Mouse (Mus musculus): ENCODE data around the gene Rab40c. TPM values are rescaled to one million over a fixed set of nuclear protein-coding genes. Genes with fewer than 3 reads are reported as not detected.

Rab40c gene
- total RNA-seq, 1 experiment from 2014 or later: 3.8 TPM

DNA sequence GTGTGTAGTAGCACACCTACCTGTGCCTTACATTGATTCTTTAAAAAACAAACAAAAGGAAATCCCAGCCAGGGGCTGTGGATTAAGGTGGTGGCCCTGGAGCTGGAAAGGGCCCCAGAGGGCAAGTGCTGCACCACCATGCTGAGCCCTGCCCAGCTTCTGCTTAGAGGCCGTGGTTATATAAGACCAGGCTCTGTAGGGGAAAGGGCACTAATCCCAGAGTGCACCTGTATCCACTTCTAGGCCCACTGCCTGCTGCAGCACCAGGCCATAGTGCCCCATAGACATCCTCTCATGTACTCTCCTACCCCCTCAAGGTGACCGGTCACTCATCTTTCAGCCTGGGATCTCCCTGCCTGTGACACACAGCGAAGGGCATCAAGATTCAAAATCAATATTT lies 53.4 kb downstream of the Rab40c start:
- no peak for ATAC-seq (replicated peaks; ENCODE audit: insufficient number of reproducible peaks, low FRiP score, low TSS enrichment, poor library complexity, severe bottlenecking)

DNA sequence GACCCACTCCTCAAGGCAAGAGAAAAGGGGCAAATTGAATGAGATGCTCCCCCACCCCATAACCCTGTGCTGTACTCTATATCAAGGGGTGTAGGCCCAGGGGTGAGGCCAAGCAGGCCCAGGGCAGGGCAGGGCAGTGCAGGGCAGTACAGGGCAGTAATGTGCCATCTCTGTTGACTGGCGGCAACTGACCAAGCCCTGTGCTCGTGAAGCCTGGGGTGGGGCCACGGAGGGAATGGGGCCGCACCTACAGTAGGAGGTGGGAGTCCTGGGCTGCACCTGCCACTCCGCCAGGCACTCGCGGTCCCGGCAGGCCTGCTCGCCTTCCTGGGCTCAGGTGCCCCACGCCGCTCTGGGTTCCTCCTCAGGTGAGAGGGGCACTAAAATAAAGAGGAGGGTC lies 54.2 kb downstream of the Rab40c start:
- ATAC-seq (replicated peaks; ENCODE audit: insufficient number of reproducible peaks, low FRiP score, low TSS enrichment, poor library complexity, severe bottlenecking): no peak

DNA sequence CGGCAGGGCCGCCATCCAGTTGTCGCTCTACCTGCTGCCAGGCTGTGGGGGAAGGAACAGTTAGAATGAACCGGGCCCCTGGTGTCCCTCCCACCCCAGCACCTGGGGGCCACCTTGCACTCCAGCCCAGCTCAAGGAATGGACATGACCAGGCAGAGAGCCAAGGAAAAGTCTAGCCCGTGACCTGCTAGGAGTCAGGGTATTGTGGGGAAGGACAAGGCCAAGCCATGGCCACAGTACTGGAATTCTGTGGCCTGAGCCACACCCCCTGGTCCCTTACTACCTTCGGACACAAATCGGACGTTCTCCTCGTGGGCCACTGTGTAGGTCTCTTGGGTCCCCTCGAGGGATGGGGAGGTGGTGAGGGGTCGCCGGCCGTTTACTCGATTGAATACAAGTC lies 55.2 kb downstream of the Rab40c start:
- ATAC-seq (replicated peaks; ENCODE audit: insufficient number of reproducible peaks, low FRiP score, low TSS enrichment, poor library complexity, severe bottlenecking): no peak

DNA sequence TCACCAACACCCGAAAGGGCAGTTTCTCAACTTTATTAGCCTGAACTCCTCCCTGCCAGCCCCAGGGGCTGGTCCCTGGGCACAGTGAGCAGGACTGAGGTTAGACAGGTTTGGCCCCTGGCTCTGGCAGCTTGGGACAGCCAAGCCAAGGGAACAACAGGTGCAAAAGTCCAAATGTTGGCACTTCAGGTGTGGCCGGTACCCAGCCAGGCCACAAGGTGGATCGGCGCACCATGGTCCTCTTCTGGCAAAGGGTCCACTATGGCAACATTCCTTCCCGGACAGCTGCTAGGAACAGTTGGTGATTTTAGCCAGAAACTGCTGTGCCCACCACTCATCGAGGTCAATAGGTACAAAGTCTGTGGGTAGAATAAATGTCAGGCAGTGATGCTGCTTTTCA lies 55.8 kb downstream of the Rab40c start:
- no peak for ATAC-seq (replicated peaks; ENCODE audit: insufficient number of reproducible peaks, low FRiP score, low TSS enrichment, poor library complexity, severe bottlenecking)

DNA sequence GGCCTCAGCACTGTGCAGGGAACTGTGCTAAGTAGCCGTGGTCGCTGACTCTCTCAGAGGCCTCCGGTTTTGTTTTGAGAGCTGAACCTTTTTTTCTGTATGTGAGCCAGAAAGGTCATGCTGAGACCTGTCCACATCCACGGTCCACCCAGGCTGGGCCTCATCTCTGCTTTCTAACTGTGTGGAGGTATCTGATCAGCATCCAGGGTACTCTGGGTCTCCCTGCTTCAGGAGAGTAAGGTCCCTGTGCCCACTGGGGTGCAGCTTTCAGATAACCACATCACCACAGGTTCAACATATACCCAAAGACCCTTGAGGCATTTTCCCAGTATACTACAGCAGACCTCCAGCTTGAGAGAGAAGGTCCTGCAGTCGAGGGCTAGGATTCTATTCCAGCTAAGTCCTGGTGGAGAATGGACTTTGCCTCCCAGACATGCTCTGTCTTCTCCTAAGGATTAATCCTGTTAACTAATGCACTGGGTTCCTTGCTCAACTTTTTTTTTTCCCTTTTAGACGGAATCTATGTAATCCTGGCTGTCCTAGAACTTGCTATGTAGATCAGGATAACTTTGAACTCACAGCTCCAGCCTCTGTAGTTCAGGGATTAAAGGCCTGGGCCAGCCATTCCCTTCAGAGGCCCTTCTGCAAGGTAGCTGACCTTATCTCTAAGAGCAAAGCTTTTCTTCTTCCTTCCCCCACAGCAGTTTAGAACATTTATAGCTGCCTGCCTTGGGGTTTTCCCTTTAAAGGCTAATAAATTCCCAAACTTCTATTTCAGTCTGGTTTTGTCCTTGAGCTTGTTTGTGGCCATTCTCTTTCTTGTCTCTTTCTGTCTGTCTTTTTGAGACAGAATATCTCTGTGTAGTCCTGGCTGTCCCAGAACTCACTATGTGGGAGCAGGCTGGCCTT lies 57.6 kb downstream of the Rab40c start:
- ATAC-seq (replicated peaks; ENCODE audit: insufficient number of reproducible peaks, low FRiP score, low TSS enrichment, poor library complexity, severe bottlenecking): no peak

DNA sequence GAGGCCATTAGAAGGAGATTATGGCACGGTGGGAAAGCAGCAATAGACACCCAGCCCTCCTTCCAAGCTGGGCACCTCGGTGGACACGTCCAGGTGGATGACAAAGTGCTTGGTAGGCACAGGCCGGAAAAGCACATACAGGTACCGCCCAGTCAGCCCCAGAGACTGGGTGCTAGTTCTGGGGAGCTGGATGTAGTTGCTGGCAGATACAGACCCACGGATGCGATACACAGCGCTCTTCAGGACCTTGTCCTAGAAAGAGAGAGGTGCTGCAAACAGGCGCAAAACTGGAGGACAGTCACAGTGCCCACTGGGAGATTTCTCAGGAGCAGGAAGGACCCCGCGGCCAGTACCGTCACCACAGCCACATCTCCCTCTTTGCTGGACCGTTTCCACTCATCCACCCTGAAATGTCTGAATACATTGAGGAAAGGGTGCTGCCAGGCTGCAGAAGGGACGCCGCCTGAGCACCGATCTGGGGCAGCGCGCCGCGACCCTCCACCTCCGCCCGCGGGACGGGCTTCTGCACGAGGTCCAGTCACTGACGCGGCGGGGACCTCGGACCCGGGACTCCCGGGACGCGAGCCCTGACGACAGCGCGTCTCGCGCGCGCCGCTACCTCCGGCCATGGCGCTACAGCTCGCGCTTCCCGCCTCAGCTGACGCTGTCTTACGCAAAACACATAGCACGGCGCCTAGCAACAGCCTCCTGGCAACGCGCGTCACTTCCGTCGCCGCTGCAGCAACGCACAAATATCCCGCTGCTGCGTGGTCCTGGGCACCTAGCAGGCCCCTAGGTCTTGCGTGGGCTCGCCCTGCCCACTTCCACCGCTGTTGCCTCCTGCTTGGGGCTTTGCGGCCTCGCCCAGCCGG lies 58.5 kb downstream of the Rab40c start, which contains the start of gene Wdr90:
TSS of gene Wdr90 (minus strand) at position 670 of the 872 bp plus-strand sequence.
- peak; percentile 93 for ATAC-seq (replicated peaks; ENCODE audit: insufficient number of reproducible peaks, low FRiP score, low TSS enrichment, poor library complexity, severe bottlenecking)

DNA sequence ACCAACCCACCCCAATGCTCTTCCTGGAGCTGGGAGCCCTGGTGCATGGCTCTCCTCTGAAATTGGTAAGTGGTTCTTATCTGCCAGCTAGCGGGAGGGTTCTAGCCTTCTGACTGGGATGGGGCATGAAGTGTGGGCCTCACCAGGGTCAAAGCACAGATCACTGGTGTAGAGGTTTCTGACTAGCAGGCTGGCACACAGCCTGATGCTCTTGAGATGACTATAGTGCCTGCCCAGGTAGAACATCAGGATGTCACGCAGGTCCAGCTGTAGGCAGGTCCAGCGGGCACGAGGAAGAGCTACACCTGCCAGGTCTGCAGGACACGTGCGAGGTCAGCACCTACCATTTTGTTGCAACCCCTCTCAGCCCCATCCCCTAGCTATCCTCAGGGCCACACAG lies 59.3 kb downstream of the Rab40c start:
- no peak for ATAC-seq (replicated peaks; ENCODE audit: insufficient number of reproducible peaks, low FRiP score, low TSS enrichment, poor library complexity, severe bottlenecking)

DNA sequence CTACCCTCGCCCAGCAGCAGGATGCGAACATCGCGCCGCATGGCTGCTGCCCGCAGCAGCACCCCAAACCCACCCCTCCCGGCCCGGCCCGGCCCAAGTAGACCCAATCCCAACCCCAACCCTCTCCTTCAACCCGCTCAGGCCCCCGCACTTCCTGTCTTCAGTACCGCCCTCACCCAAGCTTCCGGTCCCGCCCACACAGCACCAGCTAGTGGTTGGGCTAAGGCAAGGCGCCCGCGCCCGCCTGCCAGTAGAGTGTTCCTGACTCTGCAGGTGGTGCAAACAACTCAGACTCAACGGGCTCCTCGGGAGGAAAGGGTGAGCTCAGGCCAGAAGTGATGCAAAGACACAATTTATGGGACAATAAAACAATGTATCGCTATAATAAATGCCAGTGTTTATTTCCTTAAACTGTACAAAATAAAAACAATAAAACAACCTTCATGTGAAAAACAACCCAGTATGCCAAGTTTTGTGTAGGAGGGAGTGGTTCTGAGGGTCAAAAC lies 75.1 kb downstream of the Rab40c start, which contains the start of gene Rhot2:
TSS of gene Rhot2 (minus strand) at position 456 of the 506 bp plus-strand sequence.
- peak; percentile 88 for ATAC-seq (replicated peaks; ENCODE audit: insufficient number of reproducible peaks, low FRiP score, low TSS enrichment, poor library complexity, severe bottlenecking)

DNA sequence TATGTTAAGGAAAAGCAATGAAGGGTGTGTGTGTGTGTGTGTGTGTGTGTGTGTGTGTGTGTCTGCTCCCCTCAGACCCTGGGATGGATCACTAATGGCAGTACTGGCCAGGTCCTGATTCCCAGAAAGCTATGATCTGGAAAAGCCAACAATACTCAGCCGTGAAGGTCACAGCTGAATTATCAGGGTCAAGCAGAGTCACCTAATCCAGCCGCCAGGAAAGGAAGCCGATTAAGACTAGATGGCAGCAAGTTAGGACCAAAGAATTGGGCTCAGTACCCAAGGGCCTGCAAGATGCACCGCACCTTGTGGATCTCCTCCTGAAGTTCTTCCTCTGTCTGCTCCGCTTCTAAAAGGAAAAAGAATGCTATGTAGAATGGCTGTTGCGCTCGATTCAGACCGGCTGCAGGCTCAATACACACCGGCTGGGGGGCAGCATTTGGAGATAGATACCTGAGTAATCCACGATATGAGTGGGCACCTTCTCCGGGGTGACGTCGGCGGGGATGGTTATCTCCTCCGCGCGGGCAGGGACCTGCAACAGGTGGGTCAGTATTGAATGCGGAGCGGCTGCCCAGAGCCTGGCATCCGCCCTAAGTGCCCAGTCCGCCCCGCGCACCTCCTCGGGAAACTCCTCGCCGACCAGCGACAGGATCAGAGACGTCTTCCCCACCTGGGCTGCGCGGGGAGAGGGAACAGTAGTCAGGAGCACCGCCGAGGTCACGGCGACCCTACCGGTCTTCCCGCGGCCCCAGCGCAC lies 75.7 kb downstream of the Rab40c start:
- no peak for ATAC-seq (replicated peaks; ENCODE audit: insufficient number of reproducible peaks, low FRiP score, low TSS enrichment, poor library complexity, severe bottlenecking)

DNA sequence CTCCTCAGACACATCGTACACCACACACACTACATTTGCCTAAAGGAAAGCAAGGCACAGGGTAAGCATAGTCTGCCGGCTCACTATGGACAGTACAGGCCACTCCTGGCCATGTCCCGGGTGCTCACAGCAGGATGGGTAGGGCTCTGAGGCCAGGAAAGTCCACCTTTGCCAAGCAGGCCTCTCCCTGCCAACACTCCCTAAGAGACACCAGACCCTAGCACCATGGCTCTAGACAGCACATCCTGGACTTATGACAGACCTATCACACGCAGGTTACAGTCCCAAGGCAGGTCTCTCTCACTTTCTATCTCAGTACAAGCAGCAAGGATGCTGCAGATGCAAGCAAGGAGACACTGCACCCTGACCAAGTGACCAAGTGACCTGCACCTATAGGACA lies 76.4 kb downstream of the Rab40c start:
- ATAC-seq (replicated peaks; ENCODE audit: insufficient number of reproducible peaks, low FRiP score, low TSS enrichment, poor library complexity, severe bottlenecking): no peak

DNA sequence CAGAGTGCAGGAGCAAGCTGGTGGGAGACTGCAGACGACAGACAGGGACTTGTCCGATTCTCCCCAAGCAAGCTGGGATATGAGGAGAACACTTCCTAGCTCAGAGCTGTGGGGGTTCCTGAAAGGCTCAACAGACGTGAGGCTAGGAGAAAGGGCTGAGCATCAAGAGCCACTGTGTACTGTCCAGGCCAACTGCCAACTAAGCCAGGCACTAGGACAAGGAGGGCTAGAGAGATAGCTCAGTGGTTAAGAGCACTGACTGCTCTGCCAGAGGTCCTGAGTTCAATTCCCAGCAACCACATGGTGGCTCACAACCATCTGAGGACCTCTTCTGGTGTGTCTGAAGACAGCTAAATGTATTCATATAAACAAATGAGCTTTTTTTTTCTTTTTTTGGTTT lies 77.0 kb downstream of the Rab40c start:
- no peak for ATAC-seq (replicated peaks; ENCODE audit: insufficient number of reproducible peaks, low FRiP score, low TSS enrichment, poor library complexity, severe bottlenecking)

DNA sequence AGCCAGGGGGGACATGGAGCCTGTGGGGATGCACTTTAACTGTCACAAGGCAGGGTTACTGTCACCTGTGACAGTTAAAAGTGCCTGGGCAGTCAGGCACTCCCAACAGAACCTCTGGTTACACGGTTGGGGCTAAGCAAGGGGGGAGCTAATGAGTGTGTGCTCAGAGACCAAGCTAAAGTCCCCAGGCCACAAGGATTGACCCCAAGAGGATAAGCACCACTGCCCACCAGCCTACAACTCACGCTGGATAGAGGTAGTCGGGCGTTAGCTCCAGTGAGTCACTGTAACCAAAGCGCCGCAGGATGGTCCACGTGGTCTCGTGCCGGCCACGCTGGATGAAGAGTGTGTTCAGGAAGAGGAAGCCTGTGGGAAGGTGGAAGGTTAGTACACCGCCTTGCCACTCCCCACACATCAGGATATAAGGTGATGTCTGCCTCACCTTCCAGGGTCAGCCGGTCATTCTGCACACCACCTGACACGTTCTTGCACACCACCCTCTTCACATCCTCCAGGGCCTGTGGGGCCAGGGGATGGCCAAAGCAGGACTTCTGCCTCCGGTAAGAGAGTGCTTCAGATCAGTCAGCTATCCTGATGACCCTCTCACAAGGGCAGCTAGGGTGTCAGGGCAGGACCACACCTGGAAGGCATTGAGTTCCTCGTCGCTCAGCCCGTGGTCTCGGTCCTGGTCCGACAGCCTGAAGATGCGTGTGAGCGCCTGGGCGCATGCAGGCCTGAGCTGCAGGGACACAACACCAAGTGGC lies 78.2 kb downstream of the Rab40c start, which contains the start of gene Gm20683:
TSS of gene Gm20683 (minus strand) at position 647 of the 764 bp plus-strand sequence.
- ATAC-seq (replicated peaks; ENCODE audit: insufficient number of reproducible peaks, low FRiP score, low TSS enrichment, poor library complexity, severe bottlenecking): no peak

DNA sequence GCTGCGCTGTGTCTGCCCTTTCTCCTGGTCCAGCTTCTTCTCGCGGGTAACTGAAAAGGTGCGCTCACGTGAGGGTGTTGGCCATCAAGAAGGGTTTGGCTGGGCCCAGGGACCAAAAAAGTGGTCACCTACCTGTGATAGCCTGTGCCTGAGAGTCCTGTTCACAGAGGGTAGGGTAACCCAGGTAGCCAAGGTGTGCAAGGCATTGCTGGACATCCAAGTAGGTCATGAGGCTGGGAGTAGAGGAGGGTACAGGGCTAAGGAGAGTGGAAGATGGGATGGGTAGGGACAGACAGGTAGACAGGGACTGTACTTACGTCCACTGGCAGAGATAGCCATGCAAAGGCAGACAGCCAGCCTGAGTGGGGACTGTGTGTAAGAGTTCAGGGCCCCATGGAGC lies 79.0 kb downstream of the Rab40c start:
- ATAC-seq (replicated peaks; ENCODE audit: insufficient number of reproducible peaks, low FRiP score, low TSS enrichment, poor library complexity, severe bottlenecking): no peak

DNA sequence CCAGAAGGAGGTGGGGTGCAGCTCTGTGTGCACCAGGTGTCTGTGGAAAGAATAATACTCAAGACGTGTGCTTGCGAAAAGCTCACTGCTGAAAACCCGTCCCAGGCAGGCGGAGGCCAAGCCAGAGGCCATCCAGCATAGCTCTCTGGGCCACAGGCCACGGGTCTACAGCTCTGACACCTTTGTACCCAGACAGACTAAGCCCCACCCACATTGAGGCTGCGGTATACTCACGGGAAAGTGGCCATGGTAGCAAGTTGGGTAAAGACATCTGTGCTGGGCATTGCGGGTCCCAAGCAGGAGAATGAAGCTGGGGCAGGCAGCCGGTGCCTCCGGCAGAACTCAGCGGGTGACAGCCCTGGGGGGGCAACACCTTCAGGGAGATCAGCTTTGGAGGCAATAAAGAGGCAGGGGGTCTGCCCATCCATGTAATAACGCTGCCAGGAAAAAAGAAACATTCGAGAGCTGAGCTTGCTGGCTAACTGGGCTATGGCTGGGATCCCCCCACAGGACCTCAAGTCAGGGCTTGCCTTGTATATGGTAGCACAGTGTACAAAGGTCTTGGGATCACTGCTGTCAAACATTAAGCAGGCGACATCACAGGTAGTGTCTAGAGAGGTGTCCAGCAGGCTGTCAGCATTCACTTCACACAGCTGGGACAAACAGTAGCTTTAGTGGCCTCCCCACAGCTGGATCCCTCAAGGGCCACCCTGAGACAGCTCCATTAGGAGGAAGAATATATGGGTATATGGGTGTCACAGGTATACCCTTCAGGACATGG lies 79.9 kb downstream of the Rab40c start:
- no peak for ATAC-seq (replicated peaks; ENCODE audit: insufficient number of reproducible peaks, low FRiP score, low TSS enrichment, poor library complexity, severe bottlenecking)

DNA sequence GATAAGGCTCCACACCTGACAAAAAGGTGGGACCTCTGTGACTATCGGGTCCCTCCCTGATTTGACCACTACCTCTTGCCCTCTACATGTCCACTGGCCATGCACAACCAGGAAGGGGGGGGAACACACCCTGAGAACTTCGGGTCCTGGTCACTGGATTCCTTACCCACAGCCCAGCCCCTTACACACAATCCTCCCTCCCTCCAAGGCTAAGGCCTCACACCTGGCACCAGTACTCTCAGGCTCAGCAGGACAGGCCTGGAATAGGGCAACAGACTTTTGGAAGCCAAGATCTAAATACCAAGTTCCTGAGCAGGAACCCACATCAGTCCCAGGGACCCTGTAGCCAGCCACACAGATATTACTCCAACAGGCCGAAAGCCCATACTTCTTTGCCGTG lies 80.6 kb downstream of the Rab40c start:
- no peak for ATAC-seq (replicated peaks; ENCODE audit: insufficient number of reproducible peaks, low FRiP score, low TSS enrichment, poor library complexity, severe bottlenecking)

DNA sequence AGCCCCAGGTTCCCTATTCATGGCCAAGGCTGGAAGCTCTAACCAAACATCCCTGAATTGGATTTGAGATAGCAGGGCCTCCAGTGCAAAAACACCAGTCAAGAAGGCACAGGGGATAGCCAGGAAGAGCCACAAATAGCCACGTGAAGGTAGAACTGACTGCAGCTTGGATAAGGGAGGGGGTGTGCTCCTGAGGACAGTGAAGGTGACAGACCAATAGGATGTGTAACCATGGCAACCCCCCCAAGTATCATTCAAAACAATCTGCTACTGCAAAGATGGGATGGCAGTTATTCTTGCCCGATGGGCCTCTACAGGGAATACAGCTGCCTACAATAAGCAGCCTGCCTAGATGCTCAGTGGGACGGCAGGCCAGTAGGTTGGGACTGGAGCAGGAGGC lies 82.0 kb downstream of the Rab40c start:
- ATAC-seq (replicated peaks; ENCODE audit: insufficient number of reproducible peaks, low FRiP score, low TSS enrichment, poor library complexity, severe bottlenecking): no peak

DNA sequence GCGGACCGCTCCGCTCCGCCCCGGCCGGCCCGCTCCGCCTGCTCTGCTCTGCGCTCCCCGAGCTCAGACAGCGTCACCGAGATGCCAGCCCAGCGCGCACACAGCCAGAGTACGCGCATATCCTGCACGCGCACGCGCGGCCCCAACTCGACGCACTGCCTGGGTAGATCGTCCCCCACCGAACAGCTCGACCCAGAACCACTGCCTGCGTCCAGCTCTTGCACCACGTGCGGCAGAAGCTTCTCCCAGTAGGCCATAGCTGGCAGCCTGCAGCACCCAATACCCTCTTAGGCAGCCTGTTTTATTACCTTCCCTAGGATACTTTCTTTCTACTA lies 82.5 kb downstream of the Rab40c start, which contains the start of gene Rhbdl1:
TSS of gene Rhbdl1 (minus strand) at position 220 of the 335 bp plus-strand sequence.
- ATAC-seq (replicated peaks; ENCODE audit: insufficient number of reproducible peaks, low FRiP score, low TSS enrichment, poor library complexity, severe bottlenecking): no peak
